In genomic region chr5:105415198-105415791, GRCm38 (mm10) we compare ENCODE assay signal across 8 mouse cellular contexts. TPM values are rescaled to one million over a fixed set of nuclear protein-coding genes. Genes with fewer than 3 reads are reported as not detected.
DNase-seq lines count a peak whose midpoint lies in the region; ATAC-seq and TF ChIP-seq lines count a peak whose summit lies in the region.

Gene Lrrc8b, plus strand, starts transcription at chr5:105415775.

- H3K27me3 ChIP-seq in embryonic facial prominence, embryonic 10.5 days (replicated peaks; ENCODE audit: low read depth, poor library complexity, severe bottlenecking), result peaks cover 15% of the 10 kb centered on the region; the same call in 1 of the 2 replicates
- no peaks in the 10 kb centered on the region for H3K27me3 ChIP-seq in intestine, postnatal 0 days (replicated peaks; ENCODE audit: control insufficient read depth, insufficient read depth, low read length)
- H3K27me3 ChIP-seq in midbrain, embryonic 10.5 days (ENCODE audit: low read depth, poor library complexity, severe bottlenecking), result peaks cover 13% of the 10 kb centered on the region

- H3K4me3 ChIP-seq in embryonic facial prominence, embryonic 10.5 days, result peak within 1 kb of the TSS; percentile 89
- peak within 1 kb of the TSS; percentile 84 for H3K4me3 ChIP-seq in intestine, postnatal 0 days (ENCODE audit: low read depth, low read length)
- peak within 1 kb of the TSS; percentile 93 for H3K4me3 ChIP-seq in midbrain, embryonic 10.5 days

- peak; percentile 96 for ATAC-seq in intestine, postnatal 0 days

- no peaks in the 10 kb centered on the region for H3K9me3 ChIP-seq in embryonic facial prominence, embryonic 10.5 days
- H3K9me3 ChIP-seq in intestine, postnatal 0 days (ENCODE audit: control insufficient read depth), result no peaks in the 10 kb centered on the region
- no peaks in the 10 kb centered on the region; the same call in 1 of the 2 replicates for H3K9me3 ChIP-seq in midbrain, embryonic 10.5 days (replicated peaks)

- H3K4me2 ChIP-seq in intestine, postnatal 0 days (replicated peaks; ENCODE audit: low read depth), result peak within 1 kb of the TSS; percentile 92

- peak within 1 kb of the TSS; percentile 91 for H3K9ac ChIP-seq in intestine, postnatal 0 days (ENCODE audit: low read depth, low read length)

- peak; percentile 52 for TF ChIP-seq CTCF in intestine, postnatal 0 days (IDR thresholded peaks at IDR 0.05; ENCODE audit: low read depth)

- H3K4me1 ChIP-seq in embryonic facial prominence, embryonic 10.5 days, result peaks cover 21% of the 10 kb centered on the region
- peaks cover 7% of the 10 kb centered on the region; the same call in 1 of the 2 replicates for H3K4me1 ChIP-seq in intestine, postnatal 0 days (replicated peaks; ENCODE audit: control insufficient read depth, insufficient read depth, low read length)
- peaks cover 16% of the 10 kb centered on the region for H3K4me1 ChIP-seq in midbrain, embryonic 10.5 days

- peaks cover 6% of the 10 kb centered on the region; the same call in 1 of the 2 replicates for H3K36me3 ChIP-seq in embryonic facial prominence, embryonic 10.5 days (replicated peaks)
- no peaks in the 10 kb centered on the region for H3K36me3 ChIP-seq in intestine, postnatal 0 days (ENCODE audit: control insufficient read depth, insufficient read depth)
- peaks cover 17% of the 10 kb centered on the region for H3K36me3 ChIP-seq in midbrain, embryonic 10.5 days

- intact Hi-C loops in left cerebral cortex, postnatal 36 days (cut with DNase I), result loop anchor here (5.0 kb wide), 2 partner anchors 52 to 77 kb away; no protein-coding TSS in a partner anchor

- H3K27ac ChIP-seq in embryonic facial prominence, embryonic 10.5 days (replicated peaks), result peak within 1 kb of the TSS; percentile 96
- H3K27ac ChIP-seq in intestine, postnatal 0 days (ENCODE audit: low read depth, low read length), result peak within 1 kb of the TSS; percentile 89
- peak within 1 kb of the TSS; percentile 97 for H3K27ac ChIP-seq in midbrain, embryonic 10.5 days (replicated peaks)

- WGBS in embryonic facial prominence, embryonic 10.5 days, result 2% methylated on average over 63 of the region's 63 CpGs
- under 1% methylated on average over 62 of the region's 63 CpGs for WGBS in intestine, postnatal 0 days
- WGBS in midbrain, embryonic 10.5 days, result under 1% methylated on average over 63 of the region's 63 CpGs

- peak; percentile 95 for DNase-seq in adrenal gland, postnatal 10 days
- peak; percentile 89 for DNase-seq in embryonic facial prominence, embryonic 10.5 days (ENCODE audit: low spot score)
- DNase-seq in gonadal fat pad, adult 2 months (ENCODE audit: low read depth), result no peak
- peak; percentile 87 to 89 for DNase-seq in left cerebral cortex, postnatal 36 days (ENCODE audit: low spot score in 2 of 2)
- DNase-seq in midbrain, embryonic 10.5 days (ENCODE audit: low spot score), result peak; percentile 81
- DNase-seq in right cerebral cortex, postnatal 36 days (ENCODE audit: low spot score in 2 of 2), result peak; percentile 74 to 79
- DNase-seq in yolk sac, embryonic 10.5 days (ENCODE audit: low spot score), result peak; percentile 80

RNA-seq across cellular contexts. Expression of gene Lrrc8b, which starts in this region (rescaled TPM):
- total RNA-seq in adrenal gland, postnatal 10 days (2021), result 10 to 100 TPM; 62.8 to 66.4 TPM
- 6.1 and 6.4 TPM in 2 replicates for polyA plus RNA-seq in embryonic facial prominence, embryonic 10.5 days (2016; fragmentation: Nextera tagmentation; extraction: Ambion mirVana)
- polyA plus RNA-seq in gonadal fat pad, adult 2 months (2012; rRNA removed), result 12.6 TPM in 2 replicates
- polyA plus RNA-seq in intestine, postnatal 0 days (2015; fragmentation: Nextera tagmentation; extraction: Ambion mirVana), result 12.2 and 12.6 TPM in 2 replicates
- total RNA-seq in left cerebral cortex, postnatal 36 days (2021), result 100 to 1,000 TPM in 1 of 2 experiments, 10 to 100 TPM in 1; 87.4 to 102 TPM
- 6.9 and 9.5 TPM in 2 replicates for polyA plus RNA-seq in midbrain, embryonic 10.5 days (2016; fragmentation: Nextera tagmentation; extraction: Ambion mirVana)
